Mouse (Mus musculus) midbrain, embryonic 16.5 days (tissue): ENCODE measurements around the gene Alg12. TPM values are rescaled to one million over a fixed set of nuclear protein-coding genes. Genes with fewer than 3 reads are reported as not detected.

Experiments used
- ATAC-seq: fragments of 200-750 bp; cut with Nextera tagmentation; 2 replicates; pipeline ENCODE4 v1.8.0; 2017; ENCODE audit warnings: moderate TSS enrichment
- H3K27ac ChIP-seq: fragments of 300-500 bp; sonication (generic); 2 replicates; pipeline ENCODE4 v1.5.1; 2014; ENCODE audit warnings: mild to moderate bottlenecking, low read length, mixed read lengths
- H3K27me3 ChIP-seq: fragments of 300-500 bp; sonication (generic); 2 replicates; pipeline ENCODE4 v1.6.1; 2014; ENCODE audit warnings: low read depth, low read length, mixed read lengths; ENCODE audit not compliant: control insufficient read depth, insufficient read depth
- H3K36me3 ChIP-seq: fragments of 300-500 bp; sonication (generic); 2 replicates; pipeline ENCODE4 v1.6.1; 2014; ENCODE audit warnings: mild to moderate bottlenecking, low read length, moderate library complexity, mixed read lengths; ENCODE audit not compliant: control insufficient read depth, insufficient read depth
- H3K4me1 ChIP-seq: fragments of 300-500 bp; sonication (generic); 2 replicates; pipeline ENCODE4 v1.6.1; 2014; ENCODE audit warnings: mild to moderate bottlenecking, low read length, mixed read lengths; ENCODE audit not compliant: control insufficient read depth, insufficient read depth
- H3K4me2 ChIP-seq: fragments of 300-500 bp; sonication (generic); 2 replicates; pipeline ENCODE4 v1.6.1; 2014; ENCODE audit warnings: mild to moderate bottlenecking, low read length, mixed read lengths
- H3K4me3 ChIP-seq: fragments of 300-500 bp; sonication (generic); 2 replicates; pipeline ENCODE4 v1.5.1; 2014; ENCODE audit warnings: low read depth, mild to moderate bottlenecking, low read length, moderate library complexity, mixed read lengths
- H3K9ac ChIP-seq: fragments of 300-500 bp; sonication (generic); 2 replicates; pipeline ENCODE4 v1.6.1; 2014; ENCODE audit warnings: low read depth, low read length, mixed read lengths
- H3K9me3 ChIP-seq: fragments of 300-500 bp; sonication (generic); replicated peaks from 2 replicates; pipeline ENCODE4 v1.6.1; 2014; ENCODE audit warnings: mild to moderate bottlenecking, low read length, mixed read lengths; ENCODE audit not compliant: control insufficient read depth, poor library complexity, severe bottlenecking
- WGBS: fragments of 180-500 bp; shearing (Covaris S2); extraction: QIAGEN DNeasy Blood & Tissue Kit; methylation state at CpG from one replicate; pipeline ENCODE4 v1.1.7; 2014; 5-methylcytosine and 5-hydroxymethylcytosine counted together
- polyA plus RNA-seq: library from polyadenylated mRNA; unstranded; fragments of >200 nt; fragmentation: Nextera tagmentation; extraction: Ambion mirVana; gene quantifications from 2 replicates; pipeline ENCODE4 v1.2.1, GENCODE M21; 2015

Alg12 gene
- 7.8 and 9.4 TPM in 2 replicates for polyA plus RNA-seq

GRCm38 (mm10) chr15:88819026-88819905, at the start of gene Alg12, which contains the start of gene Creld2:
TSS of gene Alg12 (minus strand) at chr15:88819318.
TSS of gene Creld2 (plus strand) at chr15:88819646.
- Histone ChIP-seq H3K9me3 (no peaks in the 10 kb centered on the region), H3K9ac (peak within 1 kb of the TSS; percentile 85), H3K27ac (peak within 1 kb of the TSS; percentile 89), H3K4me2 (peak within 1 kb of the TSS; percentile 85), H3K4me1 (peaks cover 19% of the 10 kb centered on the region), H3K36me3 (peaks cover 5% of the 10 kb centered on the region), H3K27me3 (no peaks in the 10 kb centered on the region), H3K4me3 (peak within 1 kb of the TSS; percentile 94)
- ATAC-seq, result peak; percentile 99
- under 1% methylated on average over 85 of the region's 88 CpGs for WGBS

DNA sequence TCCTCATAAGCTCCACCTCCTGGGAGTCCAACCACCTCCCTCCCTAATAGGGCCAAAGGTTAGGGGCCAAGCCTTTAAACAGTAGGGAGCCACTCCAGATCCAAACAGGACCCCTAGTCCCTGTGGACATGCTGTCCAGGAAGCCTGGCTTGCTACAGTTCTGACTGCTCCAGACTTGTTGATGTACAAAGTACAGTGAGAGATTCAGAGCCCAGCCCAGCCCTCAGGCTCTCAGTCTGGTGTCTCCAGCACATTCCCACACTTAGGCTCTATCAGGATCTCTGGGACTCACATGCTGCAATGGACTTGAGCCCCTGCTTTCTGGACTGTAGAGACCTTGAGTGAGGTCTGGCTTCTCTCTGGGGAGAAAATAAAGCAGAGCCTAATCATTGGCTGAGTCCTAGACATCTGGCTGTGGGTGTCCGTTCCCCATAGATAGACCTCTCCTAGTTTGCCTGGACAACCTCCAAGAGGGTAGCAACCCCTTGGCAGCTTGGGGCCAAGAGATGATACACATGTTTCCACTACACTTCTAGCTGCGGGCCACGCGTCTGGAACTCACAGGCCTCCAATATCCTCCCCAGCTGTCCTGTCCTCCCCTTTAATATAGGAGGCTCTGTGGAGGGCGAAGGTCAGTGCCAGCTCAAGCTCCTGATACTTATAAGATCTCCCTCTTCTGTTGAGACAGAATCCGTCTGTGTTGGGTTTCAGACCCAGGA, 49.1 kb upstream of the Alg12 start:
- H3K4me2 ChIP-seq, result no peak overlapping the region
- WGBS, result 83% methylated on average over 6 of the region's 6 CpGs
- H3K27me3 ChIP-seq, result no peaks in the 10 kb centered on the region
- no peak overlapping the region for H3K27ac ChIP-seq
- no peak overlapping the region for H3K9ac ChIP-seq
- H3K9me3 ChIP-seq, result no peaks in the 10 kb centered on the region
- peaks cover 14% of the 10 kb centered on the region for H3K36me3 ChIP-seq
- ATAC-seq, result no peak
- peaks cover 19% of the 10 kb centered on the region for H3K4me1 ChIP-seq
- H3K4me3 ChIP-seq, result no peak overlapping the region

GRCm38 (mm10) chr15:88867368-88868023, 48.4 kb upstream of the Alg12 start:
- H3K9ac ChIP-seq, result no peak overlapping the region
- H3K36me3 ChIP-seq, result peaks cover 14% of the 10 kb centered on the region
- H3K27ac ChIP-seq, result no peak overlapping the region
- H3K4me3 ChIP-seq, result no peak overlapping the region
- no peak overlapping the region for H3K4me2 ChIP-seq
- WGBS, result 44% methylated on average over 5 of the region's 5 CpGs
- no peak for ATAC-seq
- H3K9me3 ChIP-seq, result no peaks in the 10 kb centered on the region
- H3K27me3 ChIP-seq, result no peaks in the 10 kb centered on the region
- H3K4me1 ChIP-seq, result peaks cover 19% of the 10 kb centered on the region

- no peak for ATAC-seq
- H3K27ac ChIP-seq, result no peak overlapping the region
These were observed 47.8 kb upstream of the Alg12 start for GRCm38 (mm10) chr15:88866934-88867356.

GRCm38 (mm10) chr15:88865888-88866695, 47.0 kb upstream of the Alg12 start:
- ATAC-seq, result no peak
- Histone ChIP-seq H3K36me3 (peaks cover 14% of the 10 kb centered on the region), H3K4me2 (no peak overlapping the region), H3K9ac (no peak overlapping the region), H3K27me3 (no peaks in the 10 kb centered on the region), H3K4me3 (no peak overlapping the region), H3K4me1 (peaks cover 21% of the 10 kb centered on the region), H3K9me3 (no peaks in the 10 kb centered on the region), H3K27ac (no peak overlapping the region)
- WGBS, result 83% methylated on average over 4 of the region's 4 CpGs

More at GRCm38 (mm10) chr15:88866934-88867356, 47.8 kb upstream of the Alg12 start:
- Histone ChIP-seq H3K27me3 (no peaks in the 10 kb centered on the region), H3K4me1 (peaks cover 19% of the 10 kb centered on the region), H3K9me3 (no peaks in the 10 kb centered on the region), H3K9ac (no peak overlapping the region), H3K36me3 (peaks cover 14% of the 10 kb centered on the region), H3K4me3 (no peak overlapping the region), H3K4me2 (no peak overlapping the region)
- 62% methylated on average over 7 of the region's 7 CpGs for WGBS

- Histone ChIP-seq H3K27ac (no peak overlapping the region), H3K4me1 (peaks cover 21% of the 10 kb centered on the region), H3K9ac (no peak overlapping the region), H3K36me3 (peaks cover 14% of the 10 kb centered on the region), H3K9me3 (no peaks in the 10 kb centered on the region), H3K4me3 (no peak overlapping the region), H3K4me2 (peak overlapping the region; percentile 94), H3K27me3 (no peaks in the 10 kb centered on the region)
- ATAC-seq, result no peak
- WGBS, result 94% methylated on average over 14 of the region's 14 CpGs
These were observed 45.9 kb upstream of the Alg12 start for GRCm38 (mm10) chr15:88865061-88865460.

DNA sequence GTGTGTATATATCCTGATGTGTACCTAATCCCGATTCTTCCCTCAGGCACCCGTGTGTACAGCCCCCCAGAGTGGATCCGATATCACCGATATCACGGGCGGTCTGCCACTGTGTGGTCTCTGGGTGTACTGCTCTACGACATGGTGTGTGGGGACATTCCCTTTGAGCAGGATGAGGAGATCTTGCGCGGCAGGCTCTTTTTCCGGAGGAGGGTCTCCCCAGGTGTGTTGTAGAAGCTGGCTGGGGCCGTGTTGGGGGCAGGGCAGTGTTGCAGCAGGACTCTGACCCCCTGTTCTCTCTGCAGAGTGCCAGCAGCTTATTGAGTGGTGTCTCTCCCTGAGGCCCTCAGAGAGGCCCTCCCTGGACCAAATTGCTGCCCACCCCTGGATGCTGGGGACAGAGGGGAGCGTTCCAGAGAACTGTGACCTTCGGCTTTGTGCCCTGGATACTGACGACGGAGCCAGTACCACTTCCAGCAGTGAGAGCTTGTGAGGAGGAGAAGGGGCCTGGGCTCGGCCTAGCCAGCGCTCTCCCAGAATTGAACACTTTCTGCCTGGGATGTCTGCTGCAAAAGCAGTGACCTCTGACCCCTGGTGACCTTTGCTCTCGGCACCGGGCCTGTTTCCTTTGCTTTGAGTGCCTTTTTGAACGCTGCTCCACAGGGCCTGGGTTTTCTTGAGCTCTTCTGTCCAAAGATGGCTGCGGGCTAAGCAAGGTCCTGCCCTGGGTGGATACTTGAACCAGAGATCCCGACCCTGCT, 45.3 kb upstream of the Alg12 start:
- peak overlapping the region; percentile 99 for H3K27ac ChIP-seq
- H3K9me3 ChIP-seq, result no peaks in the 10 kb centered on the region
- peak overlapping the region; percentile 94 for H3K4me2 ChIP-seq
- peaks cover 21% of the 10 kb centered on the region for H3K4me1 ChIP-seq
- H3K4me3 ChIP-seq, result peak overlapping the region; percentile 91
- H3K36me3 ChIP-seq, result peaks cover 14% of the 10 kb centered on the region
- H3K27me3 ChIP-seq, result no peaks in the 10 kb centered on the region
- WGBS, result 40% methylated on average over 22 of the region's 22 CpGs
- peak; percentile 1 for ATAC-seq
- peak overlapping the region; percentile 96 for H3K9ac ChIP-seq
